Mouse (Mus musculus) ES-E14 (cell line): Measurements from ENCODE around the gene Sat2. TPM values are rescaled to one million over a fixed set of nuclear protein-coding genes. Genes with fewer than 3 reads are reported as not detected.

Experiments
- DNase-seq: peaks from one replicate; pipeline ENCODE4 v3.0.0-alpha.2; 2013; ENCODE audit warnings: low read depth, low spot score
- H3K27ac ChIP-seq: 2 replicates; pipeline ENCODE4 v1.5.1; 2012; ENCODE audit warnings: low read depth, mild to moderate bottlenecking, low read length, moderate library complexity, mixed read lengths; ENCODE audit not compliant: poor library complexity, insufficient read depth, severe bottlenecking
- H3K36me3 ChIP-seq: 2 replicates; pipeline ENCODE4 v1.6.1; 2012; ENCODE audit warnings: mild to moderate bottlenecking, low read length, moderate library complexity, mixed read lengths; ENCODE audit not compliant: control insufficient read depth, poor library complexity, insufficient read depth, severe bottlenecking
- H3K4me1 ChIP-seq, 2 experiments: fragments of 150-350 bp in 1 of 2; sonication (generic) in 1 of 2; 2 replicates each; pipeline ENCODE4 v1.6.1; 2012; ENCODE audit warnings: low read length in 2 of 2, mild to moderate bottlenecking in 1 of 2, mixed read lengths in 1 of 2; ENCODE audit not compliant: control insufficient read depth in 2 of 2, insufficient read depth in 2 of 2, poor library complexity in 1 of 2
- H3K4me3 ChIP-seq, 2 experiments: fragments of 150-350 bp in 1 of 2; sonication (generic) in 1 of 2; 2 replicates each; pipeline ENCODE4 v1.5.1; 2012; ENCODE audit warnings: low read length in 2 of 2, low read depth in 1 of 2, mild to moderate bottlenecking in 1 of 2, mixed read lengths in 1 of 2; ENCODE audit not compliant: insufficient read depth in 1 of 2, poor library complexity in 1 of 2, severe bottlenecking in 1 of 2
- H3K9ac ChIP-seq: 2 replicates; pipeline ENCODE4 v1.6.1; 2012; ENCODE audit warnings: low read depth, mild to moderate bottlenecking, low read length, mixed read lengths; ENCODE audit not compliant: poor library complexity, insufficient read depth, severe bottlenecking
- H3K9me3 ChIP-seq: fragments of 150-350 bp; sonication (generic); 2 replicates; pipeline ENCODE4 v1.6.1; 2012; ENCODE audit warnings: low read depth, mild to moderate bottlenecking, low read length; ENCODE audit not compliant: control insufficient read depth, insufficient read depth
- CHD2 ChIP-seq: IDR thresholded peaks from 2 replicates; pipeline ENCODE4 v1.6.1; 2014; ENCODE audit warnings: mild to moderate bottlenecking, low read depth, low read length, inconsistent platforms
- HCFC1 ChIP-seq: IDR thresholded peaks from 2 replicates; pipeline ENCODE4 v1.6.1; 2012; ENCODE audit warnings: low read length, inconsistent platforms, borderline replicate concordance; ENCODE audit not compliant: insufficient read depth
- MAFK ChIP-seq: IDR thresholded peaks from 2 replicates; pipeline ENCODE4 v1.6.1; 2014; ENCODE audit warnings: mild to moderate bottlenecking, low read depth, low read length, inconsistent platforms; ENCODE audit not compliant: insufficient read depth
- ZC3H11A ChIP-seq: IDR thresholded peaks from 2 replicates; pipeline ENCODE4 v1.6.1; 2012; ENCODE audit warnings: low read depth, mild to moderate bottlenecking, inconsistent platforms, low read length, borderline replicate concordance
- ZNF384 ChIP-seq: IDR thresholded peaks from 2 replicates; pipeline ENCODE4 v1.6.1; 2012; ENCODE audit warnings: low read depth, low read length, inconsistent platforms
- in situ Hi-C, 2 experiments: fragments of 600-800 bp; cut with MboI; formaldehyde crosslinking; loops; one replicate each; pipeline ENCODE4 v1.15.1; 2025; ENCODE audit warnings: low sequenced_read_pairs in 2 of 2, inconsistent platforms in 1 of 2; ENCODE audit not compliant: unreplicated experiment in 2 of 2
- total RNA-seq: library from RNA; depleted of rRNA; stranded (reverse); fragments of 300-350 nt; gene quantifications from 2 replicates; pipeline ENCODE4 v1.2.3, GENCODE M21; 2012; rRNA removed

The Sat2 gene
- total RNA-seq, 1 experiment = 3.6 TPM

- DNase-seq = no peak
- 0 out of 2 replicates have a peak overlapping the region, but pooled peaks have one; percentile 26 for H3K27ac ChIP-seq
- H3K9me3 ChIP-seq = no peaks in the 10 kb centered on the region
- in situ Hi-C loops = no loop called here
- peaks cover 52% of the 10 kb centered on the region for H3K36me3 ChIP-seq
- TF ChIP-seq ZC3H11A (no peak), CHD2 (no peak), ZNF384 (no peak), MAFK (no peak)
- no peak overlapping the region for H3K4me3 ChIP-seq
- H3K4me1 ChIP-seq = peaks cover 0 to 11% of the 10 kb centered on the region in 2 experiments; a peak in 1 of 4 replicates
- no peak overlapping the region for H3K9ac ChIP-seq
Measured at GRCm38 (mm10) chr11:69666665-69667005, 44.8 kb downstream of the Sat2 start.

DNA sequence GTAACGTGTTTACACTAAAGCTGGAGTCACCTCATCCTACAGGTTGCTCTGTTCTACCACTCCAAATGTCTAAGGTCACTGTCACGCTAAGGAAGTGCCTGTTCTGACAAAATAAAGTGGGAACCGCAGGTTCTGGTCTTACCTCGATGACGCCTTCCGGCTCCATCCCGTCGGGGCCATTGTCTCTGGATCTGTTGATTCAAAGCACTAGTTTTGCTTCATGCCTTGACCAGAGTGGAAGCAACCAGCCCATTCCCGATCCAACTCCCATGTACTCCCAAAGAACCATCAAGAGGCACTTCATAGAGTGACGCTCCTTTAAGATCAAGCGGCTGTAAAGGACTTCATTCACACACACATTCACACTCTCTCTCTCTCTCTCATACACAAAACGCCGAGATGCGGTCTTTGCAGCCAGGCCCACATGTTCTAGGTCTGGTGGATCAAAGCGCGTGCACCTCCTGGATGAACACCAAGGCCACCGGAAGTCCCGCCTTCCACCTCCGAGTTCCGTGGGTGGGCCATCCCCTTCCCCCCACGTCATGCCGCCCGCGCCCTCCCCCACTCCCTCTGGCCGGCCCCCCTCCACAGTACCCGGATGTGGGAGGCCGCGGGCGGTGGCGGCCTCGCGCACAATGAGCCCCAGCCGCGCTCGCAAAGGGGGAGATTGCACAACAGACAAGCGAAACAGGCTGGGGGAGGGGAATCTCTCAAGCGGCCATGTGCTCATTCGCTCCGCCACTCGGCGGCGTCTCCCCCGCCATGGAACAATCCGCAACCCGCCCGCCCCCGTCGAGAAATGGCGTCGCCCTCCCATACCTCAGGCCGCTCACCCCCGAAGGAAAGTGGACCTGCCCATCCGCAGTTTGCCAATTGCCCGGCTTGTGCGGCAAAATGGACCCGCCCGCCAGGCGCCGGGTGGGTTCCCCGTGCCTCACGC lies 49.2 kb downstream of the Sat2 start:
- in situ Hi-C loops = no loop called here

GRCm38 (mm10) chr11:69671726-69672124 lies 49.9 kb downstream of the Sat2 start:
- H3K36me3 ChIP-seq = peaks cover 67% of the 10 kb centered on the region
- H3K27ac ChIP-seq = peak overlapping the region; percentile 97
- no peak for TF ChIP-seq ZC3H11A
- peaks cover 2% of the 10 kb centered on the region in 2 experiments; a peak in 2 of 4 replicates for H3K4me1 ChIP-seq
- H3K9me3 ChIP-seq = no peaks in the 10 kb centered on the region
- no peak for DNase-seq
- H3K9ac ChIP-seq = peak overlapping the region; percentile 99
- in situ Hi-C loops = no loop called here
- peak overlapping the region; percentile 80 to 96 for H3K4me3 ChIP-seq

More for the DNA sequence above, 49.2 kb downstream of the Sat2 start:
- Histone ChIP-seq H3K4me1 (peaks cover 2% of the 10 kb centered on the region in 2 experiments; a peak in 2 of 4 replicates), H3K36me3 (peaks cover 63% of the 10 kb centered on the region), H3K9me3 (no peaks in the 10 kb centered on the region), H3K27ac (peak overlapping the region; percentile 97), H3K4me3 (peak overlapping the region; percentile 80 to 96), H3K9ac (peak overlapping the region; percentile 99)
- DNase-seq = peak; percentile 90
- TF ChIP-seq HCFC1 = peak; percentile 49; the same call in 1 of the 2 replicates
- TF ChIP-seq MAFK = no peak

- no peak for TF ChIP-seq MAFK
- TF ChIP-seq ZNF384 = no peak
- TF ChIP-seq HCFC1 = peak; percentile 65
- TF ChIP-seq ZC3H11A = no peak
- peak; percentile 93 for TF ChIP-seq CHD2
- Histone ChIP-seq H3K4me3 (peak within 1 kb of the TSS; percentile 80 to 96), H3K4me1 (peaks cover 2% of the 10 kb centered on the region in 2 experiments; a peak in 2 of 4 replicates), H3K36me3 (peaks cover 66% of the 10 kb centered on the region), H3K9me3 (no peaks in the 10 kb centered on the region), H3K27ac (peak within 1 kb of the TSS; percentile 97), H3K9ac (peak within 1 kb of the TSS; percentile 99)
- in situ Hi-C loops = no loop called here
- peak; percentile 100 for DNase-seq
Measured at GRCm38 (mm10) chr11:69672211-69672706, 50.4 kb downstream of the Sat2 start, which contains the start of gene Eif4a1. Eif4a1 (minus strand) TSS chr11:69672423.

Other genes starting within 250 kb of the Sat2 start
- gene Naa38, start 226.5 kb upstream of the Sat2 start, total RNA-seq = 191 and 202 TPM in 2 replicates
- gene Cyb5d1, start 226.4 kb upstream of the Sat2 start, total RNA-seq = 18.8 and 29.0 TPM in 2 replicates
- gene Tmem88, start 223.8 kb upstream of the Sat2 start, total RNA-seq = 23.9 and 43.3 TPM in 2 replicates
- 7.9 and 9.4 TPM in 2 replicates for gene Kdm6b, start 208.3 kb upstream of the Sat2 start, total RNA-seq
- gene Dnah2, start 72.9 kb upstream of the Sat2 start, total RNA-seq = 0.98 and 2.5 TPM in 2 replicates
- 3.1 and 3.2 TPM in 2 replicates for gene Efnb3, start 61.8 kb upstream of the Sat2 start, total RNA-seq
- gene Wrap53, start 41.8 kb upstream of the Sat2 start, total RNA-seq = 30.7 and 33.0 TPM in 2 replicates
- gene Trp53, start 41.7 kb upstream of the Sat2 start, total RNA-seq = 98.0 and 105 TPM in 2 replicates
- gene Atp1b2, start 16.1 kb upstream of the Sat2 start, total RNA-seq = 12.1 and 13.1 TPM in 2 replicates
- not detected in 2 replicates for gene Shbg, start 4.1 kb upstream of the Sat2 start, total RNA-seq
- gene Fxr2, start 11.0 kb downstream of the Sat2 start, total RNA-seq = 153 and 161 TPM in 2 replicates
- 6.6 and 8.2 TPM in 2 replicates for gene Sox15, start 33.3 kb downstream of the Sat2 start, total RNA-seq
- 258 and 349 TPM in 2 replicates for gene Mpdu1, start 40.6 kb downstream of the Sat2 start, total RNA-seq
- gene Cd68, start 44.1 kb downstream of the Sat2 start, total RNA-seq = 23.4 and 32.7 TPM in 2 replicates
- gene Eif4a1, start 50.4 kb downstream of the Sat2 start, total RNA-seq = 1,512 and 1,948 TPM in 2 replicates
- 265 and 282 TPM in 2 replicates for gene Senp3, start 60.1 kb downstream of the Sat2 start, total RNA-seq
- gene Tnfsf13, start 63.8 kb downstream of the Sat2 start, total RNA-seq = 8.6 and 11.7 TPM in 2 replicates
- gene Tnfsf12, start 73.8 kb downstream of the Sat2 start, total RNA-seq = 8.7 and 16.1 TPM in 2 replicates
- 13.7 and 19.9 TPM in 2 replicates for gene Tnfsfm13, start 74.1 kb downstream of the Sat2 start, total RNA-seq
- gene Polr2a, start 136.6 kb downstream of the Sat2 start, total RNA-seq = 71.9 and 74.2 TPM in 2 replicates
- 0.22 and 0.48 TPM in 2 replicates for gene Slc35g3, start 139.9 kb downstream of the Sat2 start, total RNA-seq
- 1.6 and 3.0 TPM in 2 replicates for gene Zbtb4, start 143.9 kb downstream of the Sat2 start, total RNA-seq
- gene Chrnb1, start 173.9 kb downstream of the Sat2 start, total RNA-seq = 3.8 and 5.7 TPM in 2 replicates
- gene Fgf11, start 179.8 kb downstream of the Sat2 start, total RNA-seq = 0.31 and 0.42 TPM in 2 replicates
- gene Tmem102, start 183.6 kb downstream of the Sat2 start, total RNA-seq = 1.3 and 1.8 TPM in 2 replicates
- gene Gm39566, start 193.3 kb downstream of the Sat2 start, total RNA-seq = not detected in 2 replicates
- gene Spem2, start 196.4 kb downstream of the Sat2 start, total RNA-seq = not detected in 2 replicates
- gene Spem1, start 200.2 kb downstream of the Sat2 start, total RNA-seq = 0.27 TPM in 1 of 2 replicates, not detected in the other
- gene Nlgn2, start 215.8 kb downstream of the Sat2 start, total RNA-seq = 8.9 and 9.5 TPM in 2 replicates
- 88.9 and 90.7 TPM in 2 replicates for gene Tmem256, start 216.5 kb downstream of the Sat2 start, total RNA-seq
- gene Plscr3, start 224.4 kb downstream of the Sat2 start, total RNA-seq = 7.0 and 7.2 TPM in 2 replicates
- gene Tnk1, start 236.7 kb downstream of the Sat2 start, total RNA-seq = 3.4 and 8.1 TPM in 2 replicates